Mouse (Mus musculus): Measurements from ENCODE around the gene Sergef. TPM values are rescaled to one million over a fixed set of nuclear protein-coding genes. Genes with fewer than 3 reads are reported as not detected.

Sergef gene
- total and polyA plus RNA-seq, 3 experiments: 10.9 to 36.2 (median 13.0) TPM

DNA sequence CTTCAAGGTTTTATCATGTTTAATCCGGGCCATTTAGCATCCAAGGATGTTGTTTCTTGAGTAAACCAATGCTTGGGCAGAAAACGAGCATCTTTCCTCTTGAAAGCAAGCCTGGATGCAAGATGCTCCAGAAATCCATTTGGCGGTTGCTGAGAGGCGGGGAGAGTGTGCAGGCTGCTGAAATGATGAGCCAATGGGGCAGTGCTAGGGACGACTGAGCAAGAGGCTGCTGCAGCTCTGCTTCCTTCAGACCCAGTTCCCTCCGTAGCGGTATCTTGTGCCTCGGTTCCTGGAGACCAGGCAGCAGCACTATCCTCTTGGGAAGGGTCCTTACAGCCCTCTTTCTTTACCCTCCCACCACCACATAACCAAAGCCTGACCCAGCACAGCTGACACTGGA lies 177.3 kb downstream of the Sergef start:
- H3K9me3 ChIP-seq (replicated peaks): no peaks in the 10 kb centered on the region
- peaks cover 11% of the 10 kb centered on the region for H3K36me3 ChIP-seq (replicated peaks)
- no peak overlapping the region for H3K4me3 ChIP-seq (ENCODE audit: low read depth, low read length)
- ATAC-seq (ENCODE audit: extremely low read depth, insufficient number of reproducible peaks, low FRiP score, poor library complexity, severe bottlenecking) (no peak), DNase-seq (ENCODE audit: low spot score) (no peak)
- H3K27me3 ChIP-seq (ENCODE audit: insufficient read depth, low read length): no peaks in the 10 kb centered on the region
- TF ChIP-seq TAL1 (conservative IDR thresholded peaks at IDR 0.05; ENCODE audit: low read depth, low read length) (no peak), GATA2 (IDR thresholded peaks at IDR 0.05; ENCODE audit: borderline replicate concordance, low read depth, low read length) (no peak), POLR2AphosphoS5 (IDR thresholded peaks at IDR 0.05; ENCODE audit: insufficient replicate concordance, low read depth, low read length) (no peak), GATA1 (IDR thresholded peaks at IDR 0.05; ENCODE audit: borderline replicate concordance, low read length) (no peak), CTCF (IDR thresholded peaks at IDR 0.05; ENCODE audit: low read depth, low read length) (no peak)
- H3K4me1 ChIP-seq (ENCODE audit: insufficient read depth, low read depth, low read length): no peaks in the 10 kb centered on the region

DNA sequence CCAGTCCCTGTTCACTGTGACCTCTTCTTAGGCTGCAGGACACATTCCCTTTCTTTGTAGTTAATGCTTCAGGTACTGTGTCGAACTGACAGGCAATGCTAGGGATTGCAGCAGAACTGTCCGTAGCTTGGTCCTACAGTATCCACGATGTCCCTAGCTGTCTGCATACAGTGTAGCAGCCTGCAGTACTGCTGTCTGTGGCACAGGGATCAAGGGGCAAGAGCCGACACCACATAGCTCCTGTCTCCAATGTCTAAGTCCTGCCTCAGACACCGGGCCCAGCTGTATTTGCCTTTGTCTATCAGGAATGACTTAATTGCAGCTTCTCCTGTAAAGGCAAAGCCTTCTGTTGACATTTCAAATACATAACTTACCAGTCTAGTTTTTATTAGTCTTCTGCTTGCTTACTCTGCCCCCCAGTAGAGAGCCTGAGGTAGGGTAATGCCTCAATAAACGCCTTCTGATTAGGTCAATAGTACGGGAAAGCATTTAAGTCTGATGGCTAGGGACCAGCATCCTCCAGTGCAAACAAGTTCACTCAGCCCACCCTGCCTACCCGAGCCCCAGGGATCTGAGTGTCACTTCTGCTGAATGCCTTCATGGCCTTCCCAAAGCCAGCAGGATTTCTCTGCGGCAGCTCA lies 179.9 kb downstream of the Sergef start:
- no peak overlapping the region for H3K4me3 ChIP-seq (ENCODE audit: low read depth, low read length)
- ATAC-seq (ENCODE audit: extremely low read depth, insufficient number of reproducible peaks, low FRiP score, poor library complexity, severe bottlenecking): no peak
- H3K4me1 ChIP-seq (ENCODE audit: insufficient read depth, low read depth, low read length): no peaks in the 10 kb centered on the region
- peaks cover 11% of the 10 kb centered on the region for H3K36me3 ChIP-seq (replicated peaks)
- H3K9me3 ChIP-seq (replicated peaks): no peaks in the 10 kb centered on the region
- TF ChIP-seq CTCF (IDR thresholded peaks at IDR 0.05; ENCODE audit: low read depth, low read length): no peak
- no peak for DNase-seq (ENCODE audit: low spot score)
- H3K27me3 ChIP-seq (ENCODE audit: insufficient read depth, low read length): no peaks in the 10 kb centered on the region

DNA sequence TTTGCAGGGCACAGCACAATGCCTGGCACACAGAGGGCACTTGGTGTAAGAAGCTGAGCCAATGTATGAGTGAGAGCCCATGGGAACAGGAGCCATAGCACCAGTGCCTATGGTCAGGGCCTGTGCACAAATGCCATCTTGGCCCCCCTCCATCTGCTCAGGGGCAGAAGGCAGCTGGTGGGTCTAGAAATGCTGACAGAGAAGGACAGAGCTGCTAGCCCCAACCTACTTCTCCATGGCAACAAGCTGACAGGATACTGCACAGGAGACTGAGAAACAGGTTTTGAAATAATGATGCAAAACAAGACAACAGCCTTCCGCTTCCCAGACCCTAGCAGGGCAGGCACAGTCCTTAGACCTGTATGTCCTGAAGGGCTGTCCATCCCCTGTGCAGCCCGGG lies 180.4 kb downstream of the Sergef start:
- Histone ChIP-seq H3K9me3 (replicated peaks) (no peaks in the 10 kb centered on the region), H3K4me3 (ENCODE audit: low read depth, low read length) (no peak overlapping the region), H3K27me3 (ENCODE audit: insufficient read depth, low read length) (no peaks in the 10 kb centered on the region), H3K36me3 (replicated peaks) (peaks cover 11% of the 10 kb centered on the region), H3K4me1 (ENCODE audit: insufficient read depth, low read depth, low read length) (no peaks in the 10 kb centered on the region)
- ATAC-seq (ENCODE audit: extremely low read depth, insufficient number of reproducible peaks, low FRiP score, poor library complexity, severe bottlenecking) (no peak), DNase-seq (ENCODE audit: low spot score) (no peak)
- TF ChIP-seq GATA1 (IDR thresholded peaks at IDR 0.05; ENCODE audit: borderline replicate concordance, low read length): no peak

DNA sequence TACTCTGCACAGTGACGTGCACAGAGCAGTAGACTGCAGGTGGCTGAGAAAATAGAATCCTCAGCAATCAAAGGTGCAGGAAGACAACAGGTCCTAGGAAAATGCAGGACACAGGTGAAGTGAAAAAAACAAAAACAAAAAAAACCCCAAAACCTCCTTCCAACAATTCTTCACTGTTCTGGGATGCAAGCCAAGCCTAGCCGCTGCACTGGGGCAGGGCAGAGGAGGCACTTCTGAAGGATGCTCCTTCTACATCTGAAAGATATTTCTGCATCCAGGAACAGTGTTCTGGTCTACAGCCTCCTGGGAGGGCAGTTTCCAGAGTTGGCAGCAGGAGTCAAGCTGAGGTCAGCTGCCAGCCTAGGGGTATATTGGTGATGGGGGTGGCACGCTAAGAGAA lies 181.7 kb downstream of the Sergef start:
- no peak overlapping the region for H3K4me3 ChIP-seq (ENCODE audit: low read depth, low read length)
- no peaks in the 10 kb centered on the region for H3K4me1 ChIP-seq (ENCODE audit: insufficient read depth, low read depth, low read length)
- no peaks in the 10 kb centered on the region for H3K9me3 ChIP-seq (replicated peaks)
- no peak for DNase-seq (ENCODE audit: low spot score)
- TF ChIP-seq TAL1 (conservative IDR thresholded peaks at IDR 0.05; ENCODE audit: low read depth, low read length): no peak
- TF ChIP-seq CTCF (IDR thresholded peaks at IDR 0.05; ENCODE audit: low read depth, low read length): no peak
- no peak for TF ChIP-seq GATA1 (IDR thresholded peaks at IDR 0.05; ENCODE audit: borderline replicate concordance, low read length)
- no peak for TF ChIP-seq GATA2 (IDR thresholded peaks at IDR 0.05; ENCODE audit: borderline replicate concordance, low read depth, low read length)
- TF ChIP-seq POLR2AphosphoS5 (IDR thresholded peaks at IDR 0.05; ENCODE audit: insufficient replicate concordance, low read depth, low read length): no peak
- no peak for ATAC-seq (ENCODE audit: extremely low read depth, insufficient number of reproducible peaks, low FRiP score, poor library complexity, severe bottlenecking)
- peaks cover 6% of the 10 kb centered on the region for H3K36me3 ChIP-seq (replicated peaks)
- H3K27me3 ChIP-seq (ENCODE audit: insufficient read depth, low read length): no peaks in the 10 kb centered on the region

DNA sequence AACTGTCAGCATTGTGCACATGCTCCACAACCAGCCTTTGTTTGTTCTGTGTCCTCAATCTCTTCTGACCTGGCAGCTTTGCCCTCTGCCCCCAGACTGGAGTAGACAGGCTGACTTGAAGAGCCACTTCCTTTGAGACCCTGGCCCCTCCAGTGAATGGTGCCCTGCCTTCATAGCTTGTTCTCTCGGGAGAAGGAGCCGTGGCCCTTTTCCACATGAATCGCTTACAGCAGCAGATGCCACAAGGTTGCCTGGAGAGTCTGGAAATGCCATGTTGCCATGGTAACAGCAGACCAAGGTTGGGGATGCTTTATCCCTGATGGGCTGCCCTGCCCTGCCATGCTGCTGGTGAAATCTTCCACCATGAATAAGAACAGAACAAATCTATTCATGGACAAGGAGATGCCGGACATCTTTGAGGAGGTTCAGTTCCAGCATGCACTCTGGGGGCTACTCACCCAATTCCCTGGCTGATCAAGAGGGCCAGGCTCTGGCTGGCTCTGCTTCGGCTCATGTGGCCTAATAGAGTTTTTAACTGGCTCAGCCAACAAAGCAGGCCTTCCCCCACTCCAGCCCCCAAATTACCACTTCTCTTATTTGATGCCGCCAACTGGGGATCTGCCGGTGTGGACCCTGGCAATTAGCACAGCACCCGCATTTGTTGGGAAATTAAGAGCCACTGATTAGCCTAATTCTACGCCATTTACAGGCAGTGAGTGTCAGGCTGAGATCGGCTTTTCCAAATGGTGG lies 185.5 kb downstream of the Sergef start:
- Histone ChIP-seq H3K27me3 (ENCODE audit: insufficient read depth, low read length) (no peaks in the 10 kb centered on the region), H3K4me1 (ENCODE audit: insufficient read depth, low read depth, low read length) (no peaks in the 10 kb centered on the region), H3K36me3 (replicated peaks) (peaks cover 4% of the 10 kb centered on the region), H3K4me3 (ENCODE audit: low read depth, low read length) (no peak overlapping the region), H3K9me3 (replicated peaks) (no peaks in the 10 kb centered on the region)
- ATAC-seq (ENCODE audit: extremely low read depth, insufficient number of reproducible peaks, low FRiP score, poor library complexity, severe bottlenecking): no peak
- TF ChIP-seq GATA1 (IDR thresholded peaks at IDR 0.05; ENCODE audit: borderline replicate concordance, low read length) (no peak), GATA2 (IDR thresholded peaks at IDR 0.05; ENCODE audit: borderline replicate concordance, low read depth, low read length) (no peak), CTCF (IDR thresholded peaks at IDR 0.05; ENCODE audit: low read depth, low read length) (no peak), TAL1 (conservative IDR thresholded peaks at IDR 0.05; ENCODE audit: low read depth, low read length) (no peak), POLR2AphosphoS5 (IDR thresholded peaks at IDR 0.05; ENCODE audit: insufficient replicate concordance, low read depth, low read length) (no peak)
- DNase-seq (ENCODE audit: low spot score): no peak

DNA sequence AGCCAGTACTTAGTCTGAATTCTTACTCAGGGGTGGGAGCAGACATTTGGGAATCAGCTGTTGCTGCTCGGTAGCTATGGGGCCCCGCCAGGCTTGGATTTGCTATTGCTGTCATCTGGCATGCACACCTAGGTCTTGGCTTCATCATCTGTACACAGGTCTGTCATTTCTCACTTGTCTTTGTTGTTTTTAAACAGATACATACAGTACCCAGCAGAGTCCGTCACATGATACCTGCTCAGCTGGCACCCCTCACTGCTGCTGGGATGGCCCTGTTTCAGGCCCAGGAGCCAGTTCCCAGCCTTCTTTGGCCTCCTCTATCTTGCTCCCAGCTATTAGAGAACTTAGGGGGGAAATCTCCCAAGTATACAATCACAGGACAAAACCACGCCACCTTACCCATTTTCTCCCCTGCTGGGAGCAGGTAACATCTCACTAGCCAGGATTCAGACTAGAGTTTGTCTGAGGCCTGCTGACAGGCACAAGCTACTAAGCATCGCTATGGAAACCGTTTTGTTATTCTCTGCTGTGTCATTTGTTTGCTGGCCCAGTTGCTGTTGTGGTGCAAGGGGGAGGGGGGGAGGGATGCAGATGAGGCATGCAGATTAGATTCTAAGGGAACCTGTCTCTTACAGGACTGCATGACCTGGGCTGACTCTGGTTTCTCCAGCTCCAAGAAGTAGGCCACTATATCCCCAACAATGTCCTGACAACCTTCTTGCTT lies 190.5 kb downstream of the Sergef start:
- TF ChIP-seq GATA2 (IDR thresholded peaks at IDR 0.05; ENCODE audit: borderline replicate concordance, low read depth, low read length) (no peak), CTCF (IDR thresholded peaks at IDR 0.05; ENCODE audit: low read depth, low read length) (no peak), GATA1 (IDR thresholded peaks at IDR 0.05; ENCODE audit: borderline replicate concordance, low read length) (no peak), TAL1 (conservative IDR thresholded peaks at IDR 0.05; ENCODE audit: low read depth, low read length) (no peak), POLR2AphosphoS5 (IDR thresholded peaks at IDR 0.05; ENCODE audit: insufficient replicate concordance, low read depth, low read length) (no peak)
- Histone ChIP-seq H3K27me3 (ENCODE audit: insufficient read depth, low read length) (no peaks in the 10 kb centered on the region), H3K4me3 (ENCODE audit: low read depth, low read length) (no peak overlapping the region), H3K9me3 (replicated peaks) (no peaks in the 10 kb centered on the region), H3K4me1 (ENCODE audit: insufficient read depth, low read depth, low read length) (no peaks in the 10 kb centered on the region), H3K36me3 (replicated peaks) (peaks cover 3% of the 10 kb centered on the region)
- DNase-seq (ENCODE audit: low spot score) (no peak), ATAC-seq (ENCODE audit: extremely low read depth, insufficient number of reproducible peaks, low FRiP score, poor library complexity, severe bottlenecking) (no peak)

All from G1E (cell line).